Mouse (Mus musculus): ENCODE results near the gene Hoxd13.

Hoxd13 gene

DNA sequence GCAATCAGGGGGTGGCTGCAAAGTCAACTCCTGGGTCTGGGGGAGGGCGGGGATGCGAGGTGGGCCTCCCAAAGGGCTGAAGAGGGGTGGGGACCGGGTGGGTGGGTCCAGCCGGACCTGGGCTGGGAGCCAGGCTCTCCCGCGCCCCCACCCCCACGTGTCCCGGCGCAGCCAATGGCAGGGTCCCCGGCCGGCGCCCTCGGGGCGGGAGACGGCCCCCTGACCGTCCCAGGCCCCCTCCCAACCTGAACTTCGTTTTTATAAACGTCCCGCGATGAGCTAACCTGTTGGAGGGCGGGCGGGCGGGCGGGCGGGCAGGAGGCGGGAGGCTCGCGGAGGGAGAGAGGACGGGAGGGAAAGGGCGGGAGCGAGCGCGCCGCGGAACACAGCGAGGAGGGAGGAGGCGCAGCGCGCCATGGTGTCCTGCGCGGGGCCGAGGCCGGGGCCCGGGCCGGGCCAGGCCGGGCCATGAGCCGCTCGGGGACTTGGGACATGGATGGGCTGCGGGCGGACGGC lies at the start of gene Hoxd13:
TSS of gene Hoxd13 (plus strand) at position 469 of the 516 bp plus-strand sequence.
- no peak for DNase-seq (ENCODE audit: extremely low read depth, low read depth)

DNA sequence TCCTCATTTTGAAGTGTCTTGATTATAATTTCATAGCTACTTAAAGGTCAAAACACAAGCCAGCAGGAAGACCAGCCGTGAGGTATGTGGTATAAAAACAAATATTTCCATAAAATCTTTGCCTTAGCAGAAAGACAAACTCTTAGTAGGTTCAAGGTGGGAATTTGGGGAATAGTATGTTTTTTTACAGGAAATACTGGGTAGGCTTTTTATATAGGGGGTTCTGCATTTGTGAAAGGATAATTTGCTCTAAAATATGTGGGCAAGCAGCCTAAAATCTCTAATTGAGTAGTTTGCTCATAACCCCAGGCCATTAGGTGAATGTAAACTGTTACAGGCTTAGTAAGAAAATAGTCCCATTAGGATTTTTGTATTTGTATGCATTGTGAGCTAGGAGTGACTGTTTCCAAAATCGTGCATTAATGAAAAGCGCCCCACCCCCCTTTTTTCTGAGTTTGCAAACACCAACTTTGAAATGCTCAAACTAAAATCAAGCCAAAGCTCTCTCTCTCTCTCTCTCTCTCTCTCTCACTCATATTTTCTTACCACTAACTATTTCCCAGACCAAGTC lies 48.3 kb upstream of the Hoxd13 start:
- no peak for DNase-seq (ENCODE audit: extremely low read depth, low read depth)

DNA sequence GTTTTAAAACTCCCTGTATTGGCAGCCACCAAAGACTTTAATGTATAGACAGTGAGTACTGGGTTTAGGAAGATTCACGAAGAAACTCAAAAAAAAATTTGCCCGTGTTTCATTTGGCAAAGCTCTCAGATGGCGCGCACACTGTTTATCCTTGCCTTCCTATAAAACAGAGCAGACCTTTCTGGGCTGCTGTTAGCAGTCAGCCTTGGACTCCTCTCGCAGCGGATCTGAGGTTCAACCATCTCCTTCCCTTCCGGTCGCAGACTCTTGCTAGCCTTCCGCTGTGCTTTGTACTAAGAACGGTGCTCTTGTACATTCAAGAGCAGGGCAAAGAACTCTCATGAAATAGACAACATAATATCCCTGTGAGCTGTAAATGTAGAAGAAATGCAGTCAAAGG lies 47.7 kb upstream of the Hoxd13 start:
- no peak for DNase-seq (ENCODE audit: extremely low read depth, low read depth)

DNA sequence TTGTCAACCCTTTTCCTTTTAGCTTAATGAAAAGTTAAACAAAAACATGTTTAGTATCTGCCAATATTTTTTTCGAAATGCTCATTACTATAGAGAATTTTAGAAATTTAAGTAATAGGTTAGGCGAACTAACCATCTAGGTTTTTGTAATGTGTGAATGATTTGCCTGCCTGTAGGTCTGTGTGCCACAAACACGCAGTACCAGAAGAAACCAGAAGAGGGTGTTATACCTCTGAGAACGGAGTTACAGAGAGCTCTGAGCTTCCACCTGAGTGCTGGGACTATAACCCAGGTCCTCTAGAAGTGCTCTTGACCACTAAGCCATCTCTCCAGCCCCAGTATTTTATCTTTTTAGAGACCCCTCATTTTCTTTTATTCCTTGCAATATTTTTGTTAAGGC lies 32.7 kb upstream of the Hoxd13 start:
- DNase-seq (ENCODE audit: extremely low read depth, low read depth), result no peak

DNA sequence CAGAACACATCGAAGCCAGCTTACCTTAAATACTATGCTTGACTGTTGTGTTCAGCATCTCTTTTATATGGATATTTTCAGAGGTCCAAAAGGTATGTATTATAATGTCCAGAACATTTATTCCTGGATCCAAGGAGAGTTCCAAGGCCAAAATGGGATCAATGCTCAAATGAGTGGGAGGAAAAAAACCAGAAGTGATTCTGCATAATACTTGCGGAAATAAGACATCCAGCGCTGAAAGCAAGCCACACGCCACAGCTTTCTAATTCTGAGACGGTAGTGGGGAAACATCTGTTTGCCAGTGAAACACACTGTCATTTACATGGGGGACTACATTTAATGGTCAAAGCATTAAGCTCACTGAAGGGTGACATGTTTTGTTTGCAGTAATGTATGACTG lies 25.7 kb upstream of the Hoxd13 start:
- DNase-seq (ENCODE audit: extremely low read depth, low read depth), result no peak

- DNase-seq (ENCODE audit: extremely low read depth, low read depth), result no peak
Measured at GRCm38 (mm10) chr2:74645631-74646030, 22.5 kb upstream of the Hoxd13 start.

DNA sequence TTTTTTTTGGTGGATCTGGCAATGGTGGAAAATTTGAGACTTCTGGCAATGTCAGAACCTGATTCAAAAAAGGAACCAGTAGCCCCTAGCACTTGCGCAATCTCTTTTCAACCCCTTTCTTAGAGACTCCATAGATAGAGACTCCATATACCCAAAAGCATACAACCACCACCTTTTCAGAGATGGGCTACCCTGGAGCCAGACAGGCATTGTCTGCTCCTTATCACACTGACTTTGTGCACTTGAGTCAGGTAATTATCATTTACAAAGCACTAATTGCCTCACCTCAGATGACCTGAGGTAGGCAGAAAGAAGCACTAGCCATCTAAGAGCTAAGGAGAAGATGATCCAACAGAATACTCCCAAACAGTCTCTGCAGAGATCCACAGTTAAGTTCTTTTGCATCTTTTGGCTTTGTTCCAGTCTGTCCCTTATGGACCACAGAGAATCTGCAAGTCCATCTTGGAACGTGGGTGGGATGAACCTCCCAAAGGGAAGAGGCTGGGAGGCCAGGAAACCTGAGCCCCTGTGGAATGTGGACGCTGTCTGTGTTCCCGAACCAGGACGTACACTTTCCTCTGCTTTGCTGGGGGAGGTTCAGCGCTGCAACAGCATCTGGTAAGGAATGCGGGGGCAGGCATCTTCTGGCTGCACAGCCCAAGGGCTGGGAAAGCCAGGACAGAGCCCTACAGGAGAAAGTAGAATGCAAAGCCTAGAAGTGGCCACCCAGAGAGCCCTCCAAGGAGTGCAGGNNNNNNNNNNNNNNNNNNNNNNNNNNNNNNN lies 20.8 kb upstream of the Hoxd13 start:
- no peak for DNase-seq (ENCODE audit: extremely low read depth, low read depth)

DNA sequence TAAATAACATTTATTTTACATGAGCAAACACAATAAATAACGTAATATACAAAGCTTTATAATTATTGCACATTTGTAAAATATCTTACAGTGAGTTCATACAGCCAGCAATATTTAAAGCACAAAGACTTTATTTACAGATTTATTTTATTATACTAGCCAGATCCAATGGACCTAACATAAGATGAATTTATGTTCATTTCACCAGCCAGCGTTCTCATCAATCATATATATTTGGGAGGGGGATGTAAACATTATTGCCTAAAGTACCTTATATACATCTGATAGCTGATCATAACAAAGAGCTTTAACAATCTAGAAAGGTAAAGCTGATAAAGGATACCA lies 15.1 kb upstream of the Hoxd13 start:
- DNase-seq (ENCODE audit: extremely low read depth, low read depth), result no peak

DNA sequence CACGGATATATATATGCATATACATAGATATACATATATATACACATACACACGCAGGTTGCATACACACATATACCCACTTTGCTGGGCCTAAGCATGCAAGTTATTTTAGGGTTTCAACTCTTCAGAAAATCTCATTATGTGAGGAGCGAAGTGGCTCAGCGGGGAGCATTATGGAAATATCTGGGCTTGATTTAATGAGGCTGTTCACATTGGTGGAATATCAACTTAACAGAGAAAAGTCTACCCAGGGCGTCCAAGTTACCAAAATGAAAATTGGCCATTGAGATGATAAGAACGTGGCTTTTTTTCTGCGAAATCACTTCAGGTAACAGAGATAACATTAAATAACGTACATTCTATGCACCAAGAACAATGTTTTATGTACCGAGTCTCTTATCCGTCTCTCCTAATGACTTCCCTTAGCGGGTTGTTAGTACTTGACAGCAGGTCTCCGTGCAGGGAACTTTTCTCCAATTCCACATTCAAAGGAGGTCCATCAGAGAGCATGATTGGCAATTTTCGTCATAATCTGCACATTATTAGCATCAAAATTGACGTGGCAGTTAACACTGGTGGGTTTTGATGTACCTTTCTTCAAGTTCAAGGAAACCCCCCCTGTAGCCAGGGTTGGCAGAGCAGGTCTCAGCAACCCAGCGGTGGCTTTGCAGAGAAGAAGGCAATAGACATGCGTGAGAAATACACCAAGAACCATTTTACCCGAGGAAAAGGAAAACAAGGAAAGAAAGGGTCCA lies 14.2 kb upstream of the Hoxd13 start:
- no peak for DNase-seq (ENCODE audit: extremely low read depth, low read depth)

DNA sequence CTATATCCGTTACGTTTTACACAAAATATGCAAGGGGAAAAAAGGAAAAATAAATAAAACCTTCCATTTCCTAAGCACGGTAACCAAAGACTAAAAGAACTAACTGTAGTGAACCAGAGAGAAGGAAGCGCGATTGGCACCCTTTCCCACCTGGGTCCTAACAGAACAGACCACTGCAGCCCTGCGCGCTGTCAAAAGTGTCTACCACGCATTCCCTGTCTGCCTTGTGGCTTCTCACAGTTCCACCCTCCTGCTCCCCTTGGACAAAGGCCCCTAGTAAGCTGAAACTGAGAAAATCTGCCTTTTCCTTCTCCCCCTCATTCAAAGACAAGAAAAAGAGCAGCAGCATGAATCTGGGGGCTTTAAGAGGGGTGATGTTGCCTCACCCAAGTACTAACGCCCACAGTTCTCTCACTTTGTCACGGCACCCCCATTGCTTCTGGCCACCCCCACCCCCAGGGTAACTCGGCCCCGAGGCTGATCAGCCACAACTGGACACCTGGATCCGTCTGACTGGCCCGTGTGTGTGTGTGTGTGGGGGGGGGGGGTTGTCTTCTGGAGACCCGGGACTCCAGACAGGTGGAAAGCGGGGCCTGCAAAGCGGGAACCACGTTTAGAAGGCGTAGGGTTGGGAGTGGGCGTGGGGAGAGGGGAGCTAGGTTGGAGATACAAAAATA lies 13.2 kb upstream of the Hoxd13 start:
- DNase-seq (ENCODE audit: extremely low read depth, low read depth), result no peak

- no peak for DNase-seq (ENCODE audit: extremely low read depth, low read depth)
Measured at GRCm38 (mm10) chr2:74655420-74655781, 12.7 kb upstream of the Hoxd13 start.

DNA sequence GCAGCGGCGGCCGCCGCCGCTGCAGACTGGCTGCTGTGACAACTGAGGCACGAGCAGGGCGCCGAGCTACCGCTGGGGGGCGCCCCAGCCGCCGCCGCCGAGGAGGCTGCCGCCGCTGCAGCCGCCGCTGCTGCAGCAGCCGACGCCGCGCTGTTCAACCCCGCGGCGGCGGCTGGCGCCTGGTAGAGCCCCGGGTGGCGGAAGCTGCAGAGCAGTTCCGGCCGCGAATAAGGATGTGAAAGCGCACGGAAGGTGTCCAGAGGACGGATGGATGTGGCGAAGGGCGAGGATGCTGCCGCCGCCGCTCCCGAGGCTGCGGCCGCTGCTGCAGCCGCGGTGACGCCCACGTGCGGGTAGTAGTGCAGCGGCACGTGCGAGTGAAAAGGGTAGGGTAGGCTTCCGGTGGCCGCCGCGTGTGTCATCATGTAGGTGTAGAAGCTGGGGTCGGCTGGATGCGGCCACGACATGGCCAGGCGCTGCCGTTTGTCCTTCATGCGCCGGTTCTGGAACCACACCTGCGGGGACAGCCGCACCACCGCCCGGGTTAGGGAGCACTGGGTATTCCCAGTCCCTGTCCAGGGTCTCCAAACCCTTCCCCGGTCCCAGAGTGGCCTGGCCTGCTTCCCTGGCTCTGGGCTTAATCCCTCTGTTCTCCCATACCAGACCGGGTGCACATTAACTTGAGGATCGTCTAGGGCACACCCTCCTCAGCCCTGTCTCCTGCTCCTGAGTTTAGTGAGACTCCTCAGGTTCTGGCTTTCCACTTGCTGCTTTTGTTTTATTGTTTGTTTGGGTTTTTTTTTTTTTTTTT lies 12.1 kb upstream of the Hoxd13 start:
- DNase-seq (ENCODE audit: extremely low read depth, low read depth), result no peak

- DNase-seq (ENCODE audit: extremely low read depth, low read depth), result no peak
Measured at GRCm38 (mm10) chr2:74656632-74657021, 11.5 kb upstream of the Hoxd13 start.

- no peak for DNase-seq (ENCODE audit: extremely low read depth, low read depth)
Measured at GRCm38 (mm10) chr2:74657251-74658023, 10.7 kb upstream of the Hoxd13 start.

- DNase-seq (ENCODE audit: extremely low read depth, low read depth), result no peak
Measured at GRCm38 (mm10) chr2:74658024-74658666, 10.0 kb upstream of the Hoxd13 start.

DNA sequence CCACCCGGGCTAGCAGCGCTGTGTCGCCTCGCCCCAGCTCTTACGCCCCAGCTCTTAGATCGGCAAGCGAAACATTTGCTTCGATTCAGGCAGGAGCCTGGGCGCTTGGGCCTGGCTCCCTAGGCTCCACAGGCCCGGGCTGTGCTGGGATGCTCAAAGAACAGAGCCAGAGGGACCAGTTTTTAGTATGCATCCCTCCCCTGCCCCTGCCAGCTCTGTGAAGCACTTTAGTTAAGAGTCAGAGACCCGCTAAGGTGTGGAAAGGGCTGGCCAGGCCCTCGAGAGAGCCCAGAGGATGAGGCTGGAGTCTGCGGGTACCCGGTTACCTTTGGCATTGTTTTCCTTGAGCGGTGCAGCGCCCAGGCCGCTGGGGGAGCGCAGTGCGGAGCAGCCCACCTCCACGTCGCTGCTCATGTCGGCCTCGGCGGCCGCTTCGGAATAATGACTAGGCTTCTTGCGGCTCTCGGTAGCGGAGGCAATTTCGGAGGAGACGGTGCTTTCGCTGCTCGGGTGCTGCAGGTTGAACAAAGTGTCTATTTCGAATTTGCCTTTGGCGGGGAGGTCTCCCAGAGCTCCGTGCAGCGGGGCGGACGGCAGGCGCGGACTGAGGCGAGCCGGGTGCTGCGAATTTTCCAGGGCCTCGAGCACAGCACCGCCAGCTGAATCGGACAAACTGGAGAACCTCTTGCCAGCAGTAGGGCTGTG lies 9.3 kb upstream of the Hoxd13 start:
- no peak for DNase-seq (ENCODE audit: extremely low read depth, low read depth)

DNA sequence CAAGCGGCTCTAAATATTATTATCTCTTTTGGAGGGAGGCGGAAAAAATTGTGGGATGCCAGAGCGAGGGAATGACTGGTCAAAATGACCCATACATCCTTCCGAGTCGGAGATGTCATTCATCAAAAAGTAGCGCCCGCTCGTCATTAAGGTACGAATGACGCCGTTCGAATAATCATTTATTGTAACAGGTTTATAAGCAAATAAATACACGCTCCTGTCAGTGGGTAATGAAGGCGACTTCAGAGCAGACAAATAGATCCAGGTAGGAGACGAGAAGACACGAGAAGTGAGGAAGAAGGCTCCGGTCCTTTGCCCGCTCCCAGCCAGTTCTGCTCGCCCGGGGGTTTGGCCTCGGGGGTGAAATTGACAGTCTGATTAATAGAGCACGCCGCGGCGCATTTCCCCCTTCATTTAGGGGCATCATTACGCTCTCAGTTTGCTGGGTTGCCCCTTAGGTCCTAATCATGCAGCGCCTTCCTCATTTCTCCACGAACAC lies 8.6 kb upstream of the Hoxd13 start, which contains the start of gene Evx2:
TSS of gene Evx2 (minus strand) at position 51 of the 499 bp plus-strand sequence.
- DNase-seq (ENCODE audit: extremely low read depth, low read depth), result no peak

DNA sequence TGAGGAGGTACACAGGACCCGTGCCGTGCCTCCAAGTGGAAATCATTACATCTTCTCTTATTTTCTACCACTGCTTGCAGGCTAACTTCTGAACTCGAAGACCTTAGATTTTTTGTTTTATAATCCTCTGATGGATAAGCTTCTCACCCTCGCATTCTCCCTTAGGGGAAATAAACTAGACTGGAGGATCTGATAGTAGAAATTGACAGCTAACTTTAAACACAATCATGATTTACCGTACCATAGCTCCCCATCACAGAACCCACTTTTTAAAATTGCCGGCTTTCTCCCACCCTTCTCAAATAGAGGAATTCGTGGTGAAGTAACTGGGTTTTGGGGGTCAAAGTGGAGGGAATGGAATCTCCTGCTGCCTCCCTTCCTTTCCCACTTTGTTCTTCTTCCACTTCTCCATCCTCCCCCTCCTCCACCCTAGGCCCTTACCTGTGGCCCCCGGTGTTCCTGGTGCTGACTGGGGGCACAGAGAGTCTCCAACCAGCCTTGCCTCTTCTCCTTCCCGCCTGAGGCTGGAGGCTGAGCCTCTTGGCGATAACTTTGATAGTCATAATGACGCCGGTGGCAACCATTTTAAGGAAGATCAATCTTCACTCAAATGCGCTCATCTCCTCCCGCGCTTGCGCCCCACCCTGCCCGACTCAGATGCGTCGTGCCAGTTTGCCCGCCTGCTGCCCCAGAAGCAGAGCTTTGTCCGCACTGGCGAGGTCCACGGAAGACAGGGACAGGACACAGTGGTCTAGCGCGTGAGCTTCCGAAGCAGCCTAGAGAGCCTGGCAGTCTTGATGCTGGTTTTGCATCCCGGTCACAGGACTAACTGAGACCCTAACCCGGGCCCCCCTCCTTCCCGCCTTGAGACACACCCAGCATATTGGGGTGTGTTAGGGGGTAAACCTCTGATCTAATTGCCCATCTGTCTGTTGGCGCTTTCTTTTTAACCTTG lies 7.4 kb upstream of the Hoxd13 start:
- DNase-seq (ENCODE audit: extremely low read depth, low read depth), result no peak
